Mouse (Mus musculus) embryonic facial prominence, embryonic 14.5 days (tissue): ENCODE measurements at regions not wholly inside any gene's neighbourhood (a gene's known extent, or its start where the extent isn't known, plus 50 kb on each side); places are given as distances from the start of the nearest gene placed in this dataset.

ENCODE experiments used
- ATAC-seq: fragments of 200-750 bp; cut with Nextera tagmentation; 2 replicates; pipeline ENCODE4 v1.8.0; 2017; ENCODE audit warnings: low read depth, moderate number of reproducible peaks, moderate TSS enrichment
- DNase-seq: peaks from one replicate; pipeline ENCODE4 v3.0.0-alpha.2; 2015; ENCODE audit warnings: low spot score
- H3K27ac ChIP-seq: fragments of 300-500 bp; sonication (generic); replicated peaks from 2 replicates; pipeline ENCODE4 v1.5.1; 2014; ENCODE audit warnings: low read depth, mild to moderate bottlenecking, low read length, moderate library complexity
- H3K27me3 ChIP-seq: fragments of 300-500 bp; sonication (generic); replicated peaks from 2 replicates; pipeline ENCODE4 v1.6.1; 2014; ENCODE audit warnings: low read length; ENCODE audit not compliant: control insufficient read depth, insufficient read depth
- H3K36me3 ChIP-seq: fragments of 300-500 bp; sonication (generic); 2 replicates; pipeline ENCODE4 v1.6.1; 2014; ENCODE audit warnings: low read length, mixed read lengths; ENCODE audit not compliant: control insufficient read depth, insufficient read depth
- H3K4me1 ChIP-seq: fragments of 300-500 bp; sonication (generic); 2 replicates; pipeline ENCODE4 v1.6.1; 2014; ENCODE audit warnings: antibody characterized with exemption, low read length; ENCODE audit not compliant: control insufficient read depth, insufficient read depth
- H3K4me2 ChIP-seq: fragments of 300-500 bp; sonication (generic); 2 replicates; pipeline ENCODE4 v1.6.1; 2014; ENCODE audit warnings: low read depth, mild to moderate bottlenecking, low read length, moderate library complexity, mixed read lengths
- H3K4me3 ChIP-seq: fragments of 300-500 bp; sonication (generic); 2 replicates; pipeline ENCODE4 v1.5.1; 2014; ENCODE audit warnings: low read depth, mild to moderate bottlenecking, low read length
- H3K9ac ChIP-seq: fragments of 300-500 bp; sonication (generic); 2 replicates; pipeline ENCODE4 v1.6.1; 2014; ENCODE audit warnings: low read depth, mild to moderate bottlenecking, low read length, moderate library complexity, mixed read lengths
- H3K9me3 ChIP-seq: fragments of 300-500 bp; sonication (generic); 2 replicates; pipeline ENCODE4 v1.6.1; 2016; ENCODE audit warnings: low read length; ENCODE audit not compliant: control insufficient read depth
- WGBS: fragments of 180-500 bp; shearing (Covaris S2); extraction: QIAGEN DNeasy Blood & Tissue Kit; methylation state at CpG from one replicate; pipeline ENCODE4 v1.1.7; 2014; 5-methylcytosine and 5-hydroxymethylcytosine counted together

GRCm38 (mm10) chr11:50547776-50548175 lies 54.1 kb upstream of the Adamts2 start:
- DNase-seq (peak; percentile 37), ATAC-seq (peak; percentile 60; the same call in 1 of the 2 replicates)
- no peaks in the 10 kb centered on the region for H3K36me3 ChIP-seq
- no peaks in the 10 kb centered on the region for H3K27me3 ChIP-seq
- no peak overlapping the region for H3K4me3 ChIP-seq
- no peaks in the 10 kb centered on the region for H3K9me3 ChIP-seq
- H3K4me2 ChIP-seq: no peak overlapping the region
- no peak overlapping the region for H3K9ac ChIP-seq
- no peak overlapping the region for H3K27ac ChIP-seq
- H3K4me1 ChIP-seq: no peaks in the 10 kb centered on the region
- 69% methylated on average over 2 of the region's 2 CpGs for WGBS

DNA sequence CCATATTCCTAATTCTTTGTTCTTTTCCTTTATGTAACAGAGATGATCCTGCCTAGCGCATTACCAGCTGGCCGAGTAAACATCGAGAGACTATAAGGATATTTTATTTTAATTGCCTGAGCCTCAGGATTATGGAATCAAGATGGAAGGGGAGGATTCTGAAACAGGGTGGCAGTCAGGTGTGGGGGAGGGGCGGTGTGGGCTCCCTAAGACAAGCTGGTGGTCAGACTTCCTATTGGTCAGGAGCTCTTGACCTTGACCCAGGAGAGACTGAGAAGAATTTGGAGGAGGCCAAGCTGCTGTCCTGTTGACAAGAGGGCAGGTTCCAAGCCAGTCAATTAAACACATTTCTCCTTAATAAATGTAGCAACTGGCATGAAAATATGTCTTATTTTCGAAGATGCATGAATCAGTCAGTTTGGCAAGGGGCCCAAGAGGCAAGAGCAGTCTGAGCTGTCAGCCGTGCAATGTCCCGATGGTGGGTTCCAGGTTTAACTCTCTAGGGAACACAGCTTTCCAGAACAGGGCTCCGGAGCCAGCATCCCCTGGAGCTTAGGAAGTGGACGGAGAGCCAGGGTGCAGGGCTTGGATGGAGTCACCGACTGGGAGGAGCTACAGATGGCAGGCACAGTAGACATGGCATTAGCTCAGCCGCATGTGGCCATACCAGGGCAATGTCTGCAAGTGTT lies 55.3 kb upstream of the Adamts2 start:
- Histone ChIP-seq H3K36me3 (no peaks in the 10 kb centered on the region), H3K9me3 (no peaks in the 10 kb centered on the region), H3K27ac (no peak overlapping the region), H3K4me3 (no peak overlapping the region), H3K4me2 (no peak overlapping the region), H3K27me3 (no peaks in the 10 kb centered on the region), H3K9ac (no peak overlapping the region), H3K4me1 (no peaks in the 10 kb centered on the region)
- DNase-seq (no peak), ATAC-seq (no peak)
- WGBS: 78% methylated on average over 11 of the region's 11 CpGs

DNA sequence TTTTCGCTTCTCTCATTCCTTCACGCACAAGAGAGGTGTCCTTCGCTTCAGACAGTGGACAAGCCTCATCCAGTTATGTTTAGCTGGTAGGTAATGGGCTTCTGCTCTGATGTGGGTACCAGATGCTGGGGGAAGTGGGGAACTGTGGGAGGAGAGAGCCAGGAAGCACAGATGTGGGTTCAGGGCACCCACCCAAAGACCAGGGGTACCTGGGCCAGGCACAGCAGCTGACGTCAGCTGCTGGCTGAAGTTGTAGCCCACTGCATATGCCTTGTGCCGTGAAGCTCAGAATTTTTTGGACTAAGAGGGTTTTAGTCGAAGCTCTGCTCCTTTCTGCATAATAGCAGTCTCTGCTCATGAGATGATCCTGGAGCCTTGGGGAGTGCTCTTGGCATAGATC lies 56.5 kb upstream of the Adamts2 start:
- Histone ChIP-seq H3K9me3 (no peaks in the 10 kb centered on the region), H3K27ac (no peak overlapping the region), H3K4me3 (no peak overlapping the region), H3K4me1 (no peaks in the 10 kb centered on the region), H3K27me3 (no peaks in the 10 kb centered on the region), H3K4me2 (no peak overlapping the region), H3K36me3 (no peaks in the 10 kb centered on the region), H3K9ac (no peak overlapping the region)
- DNase-seq (no peak), ATAC-seq (no peak)
- 85% methylated on average over 6 of the region's 6 CpGs for WGBS

DNA sequence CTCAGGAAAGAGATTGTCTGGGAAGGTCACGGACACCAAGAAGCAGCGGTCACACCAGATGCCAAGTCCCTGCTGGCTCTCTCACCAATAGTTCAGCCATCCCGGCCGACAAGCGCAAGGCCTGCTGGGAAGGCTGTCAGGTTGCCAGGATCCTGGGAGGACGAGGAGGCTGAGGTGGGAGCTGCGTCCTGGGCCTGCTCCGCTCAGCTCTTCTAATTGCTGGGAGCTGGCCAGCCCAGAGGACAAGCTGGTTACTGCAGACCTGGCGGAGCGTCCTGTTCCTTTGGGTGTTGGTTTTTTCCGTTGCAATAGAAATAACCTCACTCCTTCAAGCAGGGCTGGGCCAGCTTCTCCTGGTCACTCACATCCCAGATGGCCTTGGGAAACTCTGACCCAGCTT lies 61.7 kb upstream of the Adamts2 start:
- Histone ChIP-seq H3K27ac (no peak overlapping the region), H3K9ac (no peak overlapping the region), H3K27me3 (no peaks in the 10 kb centered on the region), H3K4me1 (no peaks in the 10 kb centered on the region), H3K4me2 (no peak overlapping the region), H3K4me3 (no peak overlapping the region), H3K9me3 (no peaks in the 10 kb centered on the region), H3K36me3 (no peaks in the 10 kb centered on the region)
- no peak for DNase-seq
- 82% methylated on average over 11 of the region's 11 CpGs for WGBS
- no peak for ATAC-seq

GRCm38 (mm10) chr11:50534266-50534665 lies 67.6 kb upstream of the Adamts2 start:
- Histone ChIP-seq H3K4me3 (no peak overlapping the region), H3K36me3 (no peaks in the 10 kb centered on the region), H3K9ac (no peak overlapping the region), H3K27ac (no peak overlapping the region), H3K4me1 (no peaks in the 10 kb centered on the region), H3K27me3 (no peaks in the 10 kb centered on the region), H3K4me2 (no peak overlapping the region), H3K9me3 (no peaks in the 10 kb centered on the region)
- WGBS: 37% methylated on average over 2 of the region's 2 CpGs
- DNase-seq (no peak), ATAC-seq (no peak)

DNA sequence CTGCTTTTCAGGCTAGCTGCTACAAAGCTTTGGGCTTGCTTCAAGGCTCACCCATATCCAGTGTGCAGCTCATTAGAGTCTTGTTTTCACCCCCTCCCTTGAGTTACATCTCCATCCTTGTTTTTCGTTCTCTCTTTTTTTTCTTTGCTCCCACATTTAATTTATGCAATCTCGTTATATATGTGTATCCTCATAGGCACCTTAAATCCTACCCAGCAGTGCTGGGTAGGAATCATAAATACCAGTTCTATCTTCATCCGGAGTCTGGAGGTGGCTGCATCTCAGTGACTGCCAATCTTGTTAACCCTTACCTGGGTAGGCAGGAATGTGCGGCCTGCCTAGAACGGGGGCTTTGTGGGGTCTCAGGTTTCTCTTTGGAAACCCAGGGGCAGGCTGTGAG lies 74.0 kb upstream of the Adamts2 start:
- 52% methylated on average over 5 of the region's 5 CpGs for WGBS
- no peak for DNase-seq
- Histone ChIP-seq H3K9ac (no peak overlapping the region), H3K9me3 (no peaks in the 10 kb centered on the region), H3K27me3 (no peaks in the 10 kb centered on the region), H3K27ac (no peak overlapping the region), H3K4me2 (no peak overlapping the region), H3K36me3 (no peaks in the 10 kb centered on the region), H3K4me1 (no peaks in the 10 kb centered on the region), H3K4me3 (no peak overlapping the region)
- ATAC-seq: no peak

- Histone ChIP-seq H3K36me3 (no peaks in the 10 kb centered on the region), H3K27me3 (no peaks in the 10 kb centered on the region), H3K27ac (no peak overlapping the region), H3K4me2 (no peak overlapping the region), H3K4me3 (no peak overlapping the region), H3K9me3 (no peaks in the 10 kb centered on the region), H3K9ac (no peak overlapping the region), H3K4me1 (no peaks in the 10 kb centered on the region)
- WGBS: 72% methylated on average over 9 of the region's 9 CpGs
- ATAC-seq (no peak), DNase-seq (no peak)
These were observed 81.7 kb upstream of the Adamts2 start for GRCm38 (mm10) chr11:50520162-50520561.

- Histone ChIP-seq H3K27ac (no peak overlapping the region), H3K4me3 (no peak overlapping the region), H3K27me3 (no peaks in the 10 kb centered on the region), H3K9me3 (no peaks in the 10 kb centered on the region), H3K4me2 (no peak overlapping the region), H3K9ac (no peak overlapping the region), H3K4me1 (no peaks in the 10 kb centered on the region), H3K36me3 (no peaks in the 10 kb centered on the region)
- WGBS: 79% methylated on average over 5 of the region's 5 CpGs
- ATAC-seq (no peak), DNase-seq (no peak)
These were observed 77.0 kb upstream of the Rufy1 start for GRCm38 (mm10) chr11:50507882-50508281.

DNA sequence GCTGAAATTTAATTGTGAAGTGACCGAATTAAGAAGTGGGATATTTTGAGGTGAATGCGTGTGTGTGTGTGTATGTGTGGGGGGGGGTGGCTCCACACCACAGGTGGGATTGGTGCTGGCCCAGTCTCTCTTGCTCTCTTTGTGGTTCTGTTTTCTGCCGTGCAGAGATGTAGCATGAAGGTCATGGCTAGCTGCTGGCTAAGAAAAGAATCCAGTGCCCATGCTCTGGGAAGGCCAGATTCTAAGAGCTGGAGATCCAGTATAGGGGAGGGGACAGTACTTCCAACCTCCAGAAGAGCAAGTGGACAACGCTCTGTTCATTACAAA lies 76.5 kb upstream of the Rufy1 start:
- H3K4me2 ChIP-seq: no peak overlapping the region
- no peak for ATAC-seq
- 72% methylated on average over 4 of the region's 4 CpGs for WGBS

More for the DNA sequence above, 76.5 kb upstream of the Rufy1 start:
- Histone ChIP-seq H3K27me3 (no peaks in the 10 kb centered on the region), H3K27ac (no peak overlapping the region), H3K4me1 (no peaks in the 10 kb centered on the region), H3K4me3 (no peak overlapping the region), H3K9ac (no peak overlapping the region), H3K36me3 (no peaks in the 10 kb centered on the region), H3K9me3 (no peaks in the 10 kb centered on the region)
- no peak for DNase-seq
